Mouse (Mus musculus) cortical plate, adult 2 months (tissue): ENCODE data around the gene Pi4ka.

Experiments
- CTCF ChIP-seq: fragments of 200-500 bp; IDR thresholded peaks from 2 replicates; pipeline ENCODE4 v1.5.1; 2011; ENCODE audit warnings: mild to moderate bottlenecking, control low read depth, low read length; ENCODE audit not compliant: insufficient read depth; ENCODE audit errors: extremely low read depth
- POLR2A ChIP-seq: fragments of 200-500 bp; IDR thresholded peaks from 2 replicates; pipeline ENCODE4 v1.6.1; 2011; ENCODE audit warnings: mild to moderate bottlenecking, low read length, control low read depth; ENCODE audit not compliant: insufficient read depth; ENCODE audit errors: extremely low read depth

DNA sequence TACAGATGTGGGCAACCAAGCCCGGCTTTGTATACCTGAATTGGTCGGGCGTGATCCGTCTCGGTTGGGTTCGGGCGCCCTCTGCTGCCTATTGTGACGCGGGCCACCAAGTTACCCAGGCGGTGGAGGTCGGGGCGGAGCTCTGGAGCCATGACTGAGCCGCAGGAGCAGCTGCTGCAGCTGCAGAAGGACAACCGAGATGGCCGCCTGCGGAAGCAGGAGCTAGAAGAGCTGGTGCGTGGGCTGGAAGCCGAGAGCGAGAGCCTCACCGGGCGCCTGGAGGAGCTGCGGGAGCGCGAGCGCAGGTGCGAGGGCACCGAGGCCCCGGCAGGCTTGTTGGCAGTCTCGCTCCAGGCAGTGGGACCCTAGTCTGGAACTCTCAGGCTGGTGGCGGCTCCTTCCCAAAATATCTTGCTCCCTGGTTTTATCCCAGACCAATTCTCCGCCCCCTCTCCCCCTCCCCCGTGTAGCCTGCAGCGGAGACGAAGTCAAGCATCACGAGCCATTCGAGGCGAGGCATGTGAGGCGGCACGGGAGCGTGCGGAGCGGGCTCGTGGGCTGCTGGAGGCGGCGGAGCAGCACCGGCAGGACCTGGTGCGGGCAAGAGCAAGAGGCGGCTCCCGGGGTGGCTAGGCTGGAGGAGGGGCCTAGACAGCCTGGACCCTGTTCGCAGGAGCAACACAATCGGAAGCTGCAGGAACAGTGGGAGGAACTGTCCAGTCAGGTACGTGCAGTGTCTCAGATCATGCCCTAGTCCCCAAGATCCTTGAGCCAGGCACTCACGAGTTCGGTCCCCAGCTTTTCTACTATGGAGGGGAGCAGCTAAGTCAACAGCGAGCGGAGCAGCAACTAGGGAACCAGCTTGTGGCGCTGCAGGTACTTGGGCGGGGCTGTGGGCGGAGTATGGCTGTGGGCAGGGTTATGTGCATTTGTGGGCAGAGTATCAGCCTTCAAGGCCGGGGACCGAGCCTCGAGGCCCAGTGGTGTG, 129.7 kb downstream of the Pi4ka start:
- TF ChIP-seq POLR2A = peak; percentile 76
- peak; percentile 73 for TF ChIP-seq CTCF
